Mouse (Mus musculus) bone marrow, adult 2 months (tissue): ENCODE results near the gene Atp5l.

Source experiments
- CTCF ChIP-seq: fragments of 200-500 bp; IDR thresholded peaks from 2 replicates; pipeline ENCODE4 v1.5.1; 2011; ENCODE audit warnings: low read length, control low read depth; ENCODE audit not compliant: control insufficient read depth, insufficient read depth
- POLR2A ChIP-seq: fragments of 200-500 bp; IDR thresholded peaks from 2 replicates; pipeline ENCODE4 v1.6.1; 2011; ENCODE audit warnings: low read depth, mild to moderate bottlenecking, control low read depth, low read length, borderline replicate concordance; ENCODE audit not compliant: control insufficient read depth

- TF ChIP-seq POLR2A: peak; percentile 70; the same call in 1 of the 2 replicates
- no peak for TF ChIP-seq CTCF
These were observed at the start of gene Atp5l for GRCm38 (mm10) chr9:44920374-44921122.
